Mouse (Mus musculus) G1E (cell line): ENCODE measurements around the gene Ttc8. TPM values are rescaled to one million over a fixed set of nuclear protein-coding genes. Genes with fewer than 3 reads are reported as not detected.

ENCODE experiments used
- ATAC-seq: 2 replicates; pipeline ENCODE4 v1.8.0; 2016; ENCODE audit warnings: mild to moderate bottlenecking; ENCODE audit not compliant: insufficient number of reproducible peaks, poor library complexity, low FRiP score, severe bottlenecking; ENCODE audit errors: extremely low read depth
- DNase-seq: peaks from one replicate; pipeline ENCODE4 v3.0.0; 2012; ENCODE audit warnings: low spot score
- H3K27me3 ChIP-seq: 2 replicates; pipeline ENCODE4 v1.6.1; 2012; ENCODE audit warnings: mild to moderate bottlenecking, low read length, inconsistent platforms; ENCODE audit not compliant: insufficient read depth
- H3K36me3 ChIP-seq: replicated peaks from 2 replicates; pipeline ENCODE3; 2012; ENCODE audit warnings: mild to moderate bottlenecking, inconsistent platforms
- H3K4me1 ChIP-seq: 2 replicates; pipeline ENCODE4 v1.6.1; 2012; ENCODE audit warnings: low read depth, low read length, inconsistent platforms, mixed read lengths; ENCODE audit not compliant: insufficient read depth
- H3K4me3 ChIP-seq: 2 replicates; pipeline ENCODE4 v1.5.1; 2012; ENCODE audit warnings: low read depth, mild to moderate bottlenecking, inconsistent platforms, low read length, moderate library complexity, mixed read lengths
- H3K9me3 ChIP-seq: replicated peaks from 2 replicates; pipeline ENCODE4 v1.6.1; 2012; ENCODE audit warnings: inconsistent platforms
- CTCF ChIP-seq: IDR thresholded peaks from 2 replicates; pipeline ENCODE4 v1.5.1; 2012; ENCODE audit warnings: low read depth, low read length, inconsistent platforms, mixed read lengths
- GATA1 ChIP-seq: IDR thresholded peaks from 2 replicates; pipeline ENCODE4 v1.6.1; 2012; ENCODE audit warnings: borderline replicate concordance, low read length, inconsistent platforms, mixed read lengths
- GATA2 ChIP-seq: IDR thresholded peaks from 2 replicates; pipeline ENCODE4 v1.6.1; 2012; ENCODE audit warnings: low read depth, low read length, inconsistent platforms, borderline replicate concordance
- POLR2AphosphoS5 ChIP-seq: IDR thresholded peaks from 2 replicates; pipeline ENCODE4 v1.6.1; 2012; ENCODE audit warnings: low read depth, low read length, inconsistent platforms; ENCODE audit not compliant: insufficient replicate concordance
- TAL1 ChIP-seq: conservative IDR thresholded peaks from 2 replicates; pipeline ENCODE4 v1.6.1; 2012; ENCODE audit warnings: low read depth, low read length, inconsistent platforms, mixed read lengths
- polyA plus RNA-seq: library from polyadenylated mRNA; stranded (reverse); fragments of >175 nt; gene quantifications from 2 replicates; pipeline ENCODE4 v1.2.3, GENCODE M21; 2012
- total RNA-seq, 2 experiments: library from RNA; stranded (forward) in 1 of 2; stranded (reverse) in 1 of 2; fragments of 200-1000 nt in 1 of 2; fragments of >200 nt in 1 of 2; fragmentation: Nextera tagmentation in 1 of 2; gene quantifications; 2 replicates each; pipeline ENCODE4 v1.2.3; 2014 to 2017

Ttc8 gene
- total and polyA plus RNA-seq, 3 experiments = 0.14 to 1.1 TPM; not detected in 1

DNA sequence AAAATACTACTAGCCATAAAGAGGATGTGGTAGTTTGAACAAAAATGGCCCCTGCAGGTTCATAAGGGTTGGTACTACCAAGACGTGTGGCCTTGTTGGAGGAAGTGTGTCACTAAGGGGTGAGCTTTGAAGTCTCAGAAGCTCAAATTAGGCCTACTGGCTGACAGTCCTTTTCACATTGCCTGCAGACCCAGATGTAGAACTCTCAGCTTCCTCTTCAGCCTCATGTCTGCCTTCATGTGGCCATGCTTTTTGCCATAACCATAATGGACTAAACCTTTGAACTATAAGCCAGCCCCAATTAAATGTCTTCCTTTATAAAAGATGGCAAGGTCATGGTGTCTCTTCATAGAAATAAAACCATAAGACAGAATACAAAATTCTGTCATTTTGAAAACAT lies 23.6 kb upstream of the Ttc8 start:
- no peaks in the 10 kb centered on the region for H3K27me3 ChIP-seq
- H3K36me3 ChIP-seq = no peaks in the 10 kb centered on the region
- H3K4me3 ChIP-seq = no peak overlapping the region
- no peaks in the 10 kb centered on the region for H3K9me3 ChIP-seq
- no peak for DNase-seq
- peaks cover 17% of the 10 kb centered on the region for H3K4me1 ChIP-seq
- TF ChIP-seq CTCF = no peak
- TF ChIP-seq GATA1 = no peak
- TF ChIP-seq GATA2 = no peak
- no peak for TF ChIP-seq POLR2AphosphoS5
- no peak for TF ChIP-seq TAL1
- no peak for ATAC-seq

DNA sequence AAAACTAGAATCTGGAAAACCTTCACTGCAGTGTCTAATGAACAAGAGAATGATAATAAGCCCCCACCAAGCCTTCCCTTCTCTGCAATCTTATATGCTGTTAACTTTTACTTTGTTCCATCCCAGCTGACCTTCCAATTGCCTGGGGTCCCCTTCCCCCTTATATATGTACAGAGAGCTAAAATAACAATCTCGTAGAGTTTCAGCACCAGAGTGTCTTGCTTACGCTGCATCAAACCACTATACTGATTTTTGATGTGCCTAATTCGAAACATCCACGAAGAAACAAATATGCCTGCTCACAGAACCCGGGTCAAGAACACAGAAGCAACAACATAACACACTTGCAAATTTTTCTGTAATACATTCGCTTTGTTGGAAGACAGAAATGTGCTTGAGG lies 20.7 kb upstream of the Ttc8 start:
- Histone ChIP-seq H3K4me3 (no peak overlapping the region), H3K4me1 (peaks cover 19% of the 10 kb centered on the region), H3K9me3 (no peaks in the 10 kb centered on the region), H3K27me3 (peaks cover 6% of the 10 kb centered on the region), H3K36me3 (no peaks in the 10 kb centered on the region)
- no peak for DNase-seq
- no peak for ATAC-seq
- TF ChIP-seq CTCF (no peak), POLR2AphosphoS5 (no peak), TAL1 (no peak), GATA1 (no peak), GATA2 (no peak)

DNA sequence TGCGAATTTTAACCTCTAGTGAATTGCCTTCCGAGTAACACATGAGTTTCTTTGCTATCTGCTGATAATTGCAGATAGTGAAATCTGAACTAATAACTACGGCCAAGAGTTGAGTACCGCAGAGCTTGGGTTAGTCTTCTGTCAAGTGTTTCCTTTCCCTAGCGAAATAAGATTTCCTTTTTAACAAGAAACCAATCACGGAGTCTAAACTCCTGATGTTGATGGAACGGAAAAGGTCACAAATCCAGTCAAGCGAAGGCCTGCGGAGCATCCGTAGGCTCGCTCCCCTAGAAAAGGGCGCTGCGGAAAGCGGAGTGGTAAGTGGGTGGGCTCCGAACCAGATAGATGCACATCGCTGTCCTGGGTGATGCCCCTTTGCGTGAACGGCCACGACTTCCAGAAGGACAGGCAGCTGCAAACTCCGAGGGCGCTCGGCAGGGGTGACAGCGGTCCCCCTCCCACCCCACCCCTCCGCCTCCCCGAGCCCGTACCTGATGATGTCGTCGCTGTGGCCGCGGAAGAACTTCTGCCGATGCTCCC lies 20.0 kb upstream of the Ttc8 start:
- ATAC-seq (no peak), DNase-seq (peak; percentile 32)
- peaks cover 19% of the 10 kb centered on the region for H3K4me1 ChIP-seq
- no peaks in the 10 kb centered on the region for H3K9me3 ChIP-seq
- H3K27me3 ChIP-seq = peaks cover 6% of the 10 kb centered on the region
- peak overlapping the region; percentile 88 for H3K4me3 ChIP-seq
- H3K36me3 ChIP-seq = no peaks in the 10 kb centered on the region
- TF ChIP-seq GATA1 = no peak
- no peak for TF ChIP-seq TAL1
- no peak for TF ChIP-seq GATA2
- TF ChIP-seq POLR2AphosphoS5 = no peak

DNA sequence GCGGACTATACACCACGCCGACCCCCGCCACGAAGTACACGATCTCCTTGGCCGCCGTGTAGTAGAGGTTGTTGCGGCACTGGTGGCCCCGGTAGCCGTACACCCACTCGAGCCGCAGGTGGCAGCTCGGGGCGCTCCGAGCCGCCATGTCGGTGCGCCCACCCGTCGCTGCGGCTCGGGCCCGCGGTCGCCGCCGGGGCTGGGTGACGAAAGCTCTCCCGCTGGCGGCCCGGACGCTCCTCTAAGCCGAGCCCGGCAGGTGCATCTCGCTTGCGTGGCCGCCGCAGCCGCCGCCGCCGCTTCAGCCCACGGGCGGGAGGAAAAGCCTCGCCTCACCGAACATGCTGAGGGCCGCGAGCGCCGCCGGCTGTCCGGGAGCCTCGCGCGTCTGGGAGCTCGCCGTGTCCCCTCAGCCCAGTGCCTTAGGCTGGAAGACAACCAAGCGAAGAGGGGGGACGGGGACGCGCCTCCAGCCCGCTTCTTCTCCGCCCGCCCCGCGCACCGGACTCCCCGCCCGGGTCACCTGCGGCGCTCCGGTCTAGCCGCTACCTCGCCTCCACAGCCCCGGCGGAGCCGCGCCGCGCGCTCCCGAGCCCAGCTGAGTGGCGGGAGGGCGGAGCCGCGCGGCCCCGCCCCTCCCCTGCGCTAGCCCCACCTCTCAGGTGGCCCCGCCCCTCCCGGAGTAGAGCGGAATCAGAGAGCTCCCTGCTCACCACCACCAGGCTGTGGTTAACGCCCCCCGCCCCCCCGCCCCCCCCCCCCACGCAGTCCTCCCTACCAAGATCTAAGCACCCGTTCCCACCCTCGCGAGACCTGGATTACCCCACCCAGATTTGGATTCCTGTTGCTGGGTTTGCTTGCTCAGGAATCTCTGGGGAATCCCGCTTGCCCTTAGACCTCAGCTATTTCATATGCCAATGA lies 19.2 kb upstream of the Ttc8 start, which contains the start of gene Eml5:
Gene Eml5 (minus strand): TSS at position 604 of the 921 bp plus-strand sequence.
- no peak for TF ChIP-seq POLR2AphosphoS5
- no peak for TF ChIP-seq TAL1
- no peak for TF ChIP-seq GATA2
- TF ChIP-seq CTCF = no peak
- no peak for TF ChIP-seq GATA1
- Histone ChIP-seq H3K4me1 (peaks cover 19% of the 10 kb centered on the region), H3K9me3 (no peaks in the 10 kb centered on the region), H3K36me3 (no peaks in the 10 kb centered on the region), H3K27me3 (peaks cover 10% of the 10 kb centered on the region), H3K4me3 (peak within 1 kb of the TSS; percentile 88)
- DNase-seq = peak; percentile 90
- peak; percentile 75 for ATAC-seq

DNA sequence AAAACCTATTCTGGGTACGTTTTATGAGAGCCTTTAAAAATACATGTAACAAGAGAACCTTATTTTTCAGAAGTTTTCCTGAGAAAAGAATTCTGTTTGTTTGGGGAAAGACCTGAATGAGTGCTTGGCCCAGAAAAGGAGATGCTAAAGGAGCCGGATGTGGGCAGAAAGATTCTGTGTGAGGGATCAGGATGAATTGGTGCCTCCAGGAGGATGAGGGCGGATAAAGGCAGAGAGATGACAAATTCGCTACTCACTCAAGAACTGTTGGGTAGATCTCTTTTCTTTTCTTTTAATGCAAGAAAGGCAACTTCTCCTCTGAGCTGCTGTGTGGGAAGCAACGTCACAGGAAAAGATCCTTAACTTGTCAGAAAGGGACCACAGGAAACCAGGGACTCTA lies 14.9 kb upstream of the Ttc8 start:
- DNase-seq = no peak
- peaks cover 10% of the 10 kb centered on the region for H3K4me1 ChIP-seq
- no peaks in the 10 kb centered on the region for H3K36me3 ChIP-seq
- no peaks in the 10 kb centered on the region for H3K9me3 ChIP-seq
- no peak for ATAC-seq
- H3K27me3 ChIP-seq = peaks cover 21% of the 10 kb centered on the region
- TF ChIP-seq CTCF (no peak), GATA1 (no peak), GATA2 (no peak), POLR2AphosphoS5 (no peak), TAL1 (no peak)
- H3K4me3 ChIP-seq = no peak overlapping the region

DNA sequence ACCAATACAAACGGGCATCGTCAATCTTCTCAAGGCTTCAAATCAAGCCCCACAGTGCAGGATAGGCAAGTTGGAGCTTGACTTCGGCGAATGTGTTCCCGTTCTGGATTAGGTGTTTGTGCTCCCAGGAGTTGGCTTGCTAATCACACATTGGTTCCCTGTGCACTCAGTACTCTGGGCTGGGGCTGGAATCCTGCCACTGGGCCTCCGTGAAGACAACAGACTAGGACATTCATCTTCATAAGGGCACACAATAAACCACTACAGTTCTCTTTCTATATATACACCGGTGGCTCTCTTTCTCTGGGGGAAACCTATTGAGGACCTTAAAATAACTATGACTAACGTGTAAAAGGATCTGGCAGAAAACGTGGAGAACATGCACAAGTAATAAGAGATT lies 10.3 kb upstream of the Ttc8 start:
- DNase-seq (no peak), ATAC-seq (no peak)
- no peaks in the 10 kb centered on the region for H3K36me3 ChIP-seq
- H3K27me3 ChIP-seq = peaks cover 14% of the 10 kb centered on the region
- no peaks in the 10 kb centered on the region for H3K9me3 ChIP-seq
- TF ChIP-seq CTCF (no peak), TAL1 (no peak), GATA1 (no peak), GATA2 (no peak), POLR2AphosphoS5 (no peak)
- no peaks in the 10 kb centered on the region for H3K4me1 ChIP-seq
- H3K4me3 ChIP-seq = no peak overlapping the region
